Mouse (Mus musculus): Measurements from ENCODE around the gene Dusp12. TPM values are rescaled to one million over a fixed set of nuclear protein-coding genes. Genes with fewer than 3 reads are reported as not detected.

The Dusp12 gene
- 13.8 and 15.0 TPM in 2 replicates for polyA plus RNA-seq (2015; fragmentation: Nextera tagmentation; extraction: Ambion mirVana)

DNA sequence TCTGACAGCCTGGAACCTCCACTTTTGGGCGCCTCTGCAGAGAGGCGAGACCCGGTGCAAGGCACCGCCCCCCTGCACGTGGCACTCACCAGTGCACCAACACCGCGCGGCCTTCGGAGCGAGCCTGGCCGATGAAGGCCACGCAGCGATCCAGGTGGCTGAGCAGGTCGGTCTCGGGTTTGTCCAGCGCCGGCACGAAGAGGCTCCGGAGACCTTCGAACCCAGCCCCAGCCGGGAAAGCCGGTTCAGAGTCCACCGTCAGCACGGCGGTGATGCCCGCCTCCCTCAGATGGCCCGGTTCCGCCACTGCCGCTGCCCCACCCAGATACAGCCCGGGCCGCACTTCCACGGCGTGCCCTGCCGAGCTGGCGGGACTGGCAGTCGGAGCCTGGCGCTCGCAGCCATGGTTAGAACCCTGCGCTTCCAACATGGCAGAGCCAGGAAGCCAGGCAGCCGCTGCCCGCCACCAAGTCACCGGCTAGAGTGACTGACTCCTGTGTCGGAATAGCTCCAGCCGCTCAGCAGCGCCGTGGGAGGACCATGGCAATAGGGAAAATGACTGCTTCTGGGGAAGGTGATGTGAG lies at the start of gene Dusp12, which contains the start of gene Gm26620:
TSS of gene Dusp12 (minus strand) at position 563 of the 584 bp plus-strand sequence.
TSS of gene Gm26620 (plus strand) at position 88 of the 584 bp plus-strand sequence.

GRCm38 (mm10) chr1:170927378-170927777 lies 42.0 kb upstream of the Dusp12 start, which contains the start of gene Fcrla:
TSS of gene Fcrla (minus strand) at chr1:170927583.

DNA sequence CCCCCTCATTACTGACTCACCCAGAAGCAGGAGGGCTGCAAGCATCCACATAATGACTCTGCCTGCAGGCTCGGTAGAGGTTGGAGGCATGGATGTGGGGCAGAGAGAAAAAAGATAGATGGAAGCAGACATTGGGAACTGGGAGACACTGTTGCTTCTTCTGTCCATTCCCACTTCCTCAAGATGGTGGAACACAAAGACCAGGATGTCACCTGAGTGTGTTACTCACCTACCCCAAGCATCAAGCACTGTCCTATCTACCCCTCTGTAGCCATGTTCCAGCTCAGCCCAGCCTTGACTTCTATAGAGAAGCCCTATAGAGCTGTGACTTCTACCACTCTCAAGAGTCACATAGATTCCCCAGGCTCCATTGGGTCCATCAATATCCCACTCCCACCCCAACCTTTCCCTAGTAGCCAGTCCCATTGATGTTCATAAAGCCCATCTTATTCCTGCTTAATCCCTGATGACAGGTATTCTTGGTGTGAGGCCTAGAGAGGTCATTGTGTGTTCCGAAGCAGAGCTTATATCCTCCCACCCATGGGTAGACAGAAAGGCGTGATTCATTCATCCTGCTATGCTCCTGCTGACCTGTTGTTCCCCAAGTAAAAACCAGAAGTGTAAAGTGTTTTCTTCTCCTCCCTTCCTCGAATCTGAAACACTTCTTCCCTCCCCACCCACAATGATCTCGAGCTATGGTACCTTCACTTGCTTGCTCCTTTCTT lies 27.7 kb upstream of the Dusp12 start, which contains the start of gene Fcrlb:
TSS of gene Fcrlb (minus strand) at position 51 of the 725 bp plus-strand sequence.

GRCm38 (mm10) chr1:170867691-170868105 lies 17.6 kb downstream of the Dusp12 start, which contains the start of gene Atf6:
TSS of gene Atf6 (minus strand) at chr1:170867771.

Other genes starting within 250 kb of the Dusp12 start
- gene Olfml2b, start 241.0 kb downstream of the Dusp12 start, polyA plus RNA-seq (2015; fragmentation: Nextera tagmentation; extraction: Ambion mirVana) = 21.7 and 29.4 TPM in 2 replicates
- gene Atf6, start 17.8 kb downstream of the Dusp12 start, polyA plus RNA-seq (2015; fragmentation: Nextera tagmentation; extraction: Ambion mirVana) = 5.6 and 5.7 TPM in 2 replicates
- gene Gm26620, start 475 bp downstream of the Dusp12 start, polyA plus RNA-seq (2015; fragmentation: Nextera tagmentation; extraction: Ambion mirVana) = 0.96 and 1.2 TPM in 2 replicates
- 0.10 TPM in 1 of 2 replicates, not detected in the other for gene Fcrlb, start 27.4 kb upstream of the Dusp12 start, polyA plus RNA-seq (2015; fragmentation: Nextera tagmentation; extraction: Ambion mirVana)
- 0.24 TPM in 1 of 2 replicates, not detected in the other for gene Fcrla, start 42.0 kb upstream of the Dusp12 start, polyA plus RNA-seq (2015; fragmentation: Nextera tagmentation; extraction: Ambion mirVana)
- gene Fcgr2b, start 91.0 kb upstream of the Dusp12 start, polyA plus RNA-seq (2015; fragmentation: Nextera tagmentation; extraction: Ambion mirVana) = 8.7 and 13.1 TPM in 2 replicates
- 1.1 and 2.6 TPM in 2 replicates for gene Fcgr4, start 133.4 kb upstream of the Dusp12 start, polyA plus RNA-seq (2015; fragmentation: Nextera tagmentation; extraction: Ambion mirVana)
- gene Fcgr3, start 179.4 kb upstream of the Dusp12 start, polyA plus RNA-seq (2015; fragmentation: Nextera tagmentation; extraction: Ambion mirVana) = 26.2 and 43.7 TPM in 2 replicates
- 1.7 and 1.8 TPM in 2 replicates for gene Cfap126, start 228.4 kb upstream of the Dusp12 start, polyA plus RNA-seq (2015; fragmentation: Nextera tagmentation; extraction: Ambion mirVana)

All from skeletal muscle tissue, postnatal 0 days (tissue).